Comparison of ENCODE assay signal across 7 mouse cellular contexts in the genomic region with DNA sequence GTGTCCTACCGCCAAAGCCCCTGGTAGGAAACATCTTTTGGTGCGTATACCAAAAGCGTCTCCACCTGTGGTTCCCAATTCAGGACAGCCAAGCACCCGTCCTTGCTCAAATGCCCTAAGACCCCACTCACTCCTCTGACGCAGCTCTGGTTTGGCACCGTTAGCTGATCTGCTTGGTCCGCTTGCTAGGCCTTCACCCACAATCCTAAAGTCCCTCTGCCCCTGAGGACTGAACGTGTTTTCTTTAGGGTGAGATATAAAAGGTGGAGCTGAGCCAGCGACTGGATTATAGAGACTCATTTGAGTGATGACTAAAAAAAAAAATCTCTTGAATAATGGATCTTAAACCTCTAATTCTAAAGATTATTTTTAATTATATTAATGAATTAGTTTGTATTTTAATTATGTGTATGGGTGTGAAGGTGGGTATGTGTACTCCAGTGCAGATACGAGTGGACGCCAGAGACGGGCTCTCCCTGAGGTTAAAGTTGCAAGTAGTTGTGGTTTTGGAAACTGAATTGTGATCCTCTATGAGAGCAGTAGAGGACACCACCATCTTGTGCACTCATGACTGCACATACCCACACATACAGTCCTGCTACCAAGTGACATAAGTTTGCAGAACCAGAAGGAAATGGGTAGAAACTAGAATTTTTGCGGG. TPM values are rescaled to one million over a fixed set of nuclear protein-coding genes. Genes with fewer than 3 reads are reported as not detected.
DNase-seq lines count a peak whose midpoint lies in the region; ATAC-seq and TF ChIP-seq lines count a peak whose summit lies in the region.

No protein-coding gene starts in this region.

- WGBS in spleen, adult 2 months: 8% methylated on average over 13 of the region's 13 CpGs
- WGBS in embryonic facial prominence, embryonic 13.5 days: 22% methylated on average over 13 of the region's 13 CpGs
- WGBS in intestine, postnatal 0 days: 20% methylated on average over 13 of the region's 13 CpGs
- 16% methylated on average over 13 of the region's 13 CpGs for WGBS in olfactory bulb, adult 2 months

- no peaks in the 10 kb centered on the region for H3K27me3 ChIP-seq in spleen, adult 2 months (ENCODE audit: control insufficient read depth, insufficient read depth, low read length)
- no peaks in the 10 kb centered on the region for H3K27me3 ChIP-seq in embryonic facial prominence, embryonic 13.5 days
- H3K27me3 ChIP-seq in intestine, postnatal 0 days (replicated peaks; ENCODE audit: control insufficient read depth, insufficient read depth, low read length): no peaks in the 10 kb centered on the region

- H3K4me3 ChIP-seq in spleen, adult 2 months (ENCODE audit: extremely low read depth, insufficient read depth, insufficient read length): peak overlapping the region; percentile 81
- H3K4me3 ChIP-seq in embryonic facial prominence, embryonic 13.5 days: peak overlapping the region; percentile 95
- peak overlapping the region; percentile 65 for H3K4me3 ChIP-seq in intestine, postnatal 0 days (ENCODE audit: low read depth, low read length)
- H3K4me3 ChIP-seq in olfactory bulb, adult 2 months (ENCODE audit: insufficient read depth, low read depth, low read length): peak overlapping the region; percentile 87

- peak overlapping the region; percentile 65 for H3K27ac ChIP-seq in spleen, adult 2 months (ENCODE audit: insufficient read depth, low read length)
- peak overlapping the region; percentile 87; the same call in 1 of the 2 replicates for H3K27ac ChIP-seq in embryonic facial prominence, embryonic 13.5 days
- peak overlapping the region; percentile 73; the same call in 1 of the 2 replicates for H3K27ac ChIP-seq in intestine, postnatal 0 days (ENCODE audit: low read depth, low read length)
- H3K27ac ChIP-seq in olfactory bulb, adult 2 months (ENCODE audit: insufficient read depth, low read depth, low read length): peak overlapping the region; percentile 74

- no peak for TF ChIP-seq CTCF in spleen, adult 2 months (IDR thresholded peaks at IDR 0.05; ENCODE audit: extremely low read depth, insufficient read depth, insufficient read length, insufficient replicate concordance)
- TF ChIP-seq CTCF in intestine, postnatal 0 days (IDR thresholded peaks at IDR 0.05; ENCODE audit: low read depth): no peak
- no peak for TF ChIP-seq CTCF in olfactory bulb, adult 2 months (IDR thresholded peaks at IDR 0.05; ENCODE audit: insufficient read depth, low read depth, low read length)

- intact Hi-C loops in left cerebral cortex, postnatal 10 days (cut with DNase I): loop anchor here (5.0 kb wide), 1 partner anchor 47 kb away; a partner anchor contains a TSS

- H3K9ac ChIP-seq in embryonic facial prominence, embryonic 13.5 days: peak overlapping the region; percentile 94
- H3K9ac ChIP-seq in intestine, postnatal 0 days (ENCODE audit: low read depth, low read length): peak overlapping the region; percentile 63; the same call in 1 of the 2 replicates

- no peaks in the 10 kb centered on the region for H3K9me3 ChIP-seq in embryonic facial prominence, embryonic 13.5 days
- H3K9me3 ChIP-seq in intestine, postnatal 0 days (ENCODE audit: control insufficient read depth): no peaks in the 10 kb centered on the region

- no peaks in the 10 kb centered on the region for H3K36me3 ChIP-seq in spleen, adult 2 months (ENCODE audit: control insufficient read depth, insufficient read depth, low read length)
- peaks cover 11% of the 10 kb centered on the region; the same call in 1 of the 2 replicates for H3K36me3 ChIP-seq in embryonic facial prominence, embryonic 13.5 days
- peaks cover 4% of the 10 kb centered on the region; the same call in 1 of the 2 replicates for H3K36me3 ChIP-seq in intestine, postnatal 0 days (ENCODE audit: control insufficient read depth, insufficient read depth)

- ATAC-seq in embryonic facial prominence, embryonic 13.5 days (ENCODE audit: insufficient number of reproducible peaks, insufficient read depth, low FRiP score, low TSS enrichment, low read depth): no peak; the same call in 1 of the 2 replicates
- no peak for ATAC-seq in intestine, postnatal 0 days
- no peak for ATAC-seq in monocyte, adult 5-6 weeks (replicated peaks; ENCODE audit: insufficient number of reproducible peaks, low FRiP score, low TSS enrichment, poor library complexity, severe bottlenecking)

- TF ChIP-seq POLR2A in spleen, adult 2 months (IDR thresholded peaks at IDR 0.05; ENCODE audit: low read depth, low read length): no peak
- no peak for TF ChIP-seq POLR2A in olfactory bulb, adult 2 months (IDR thresholded peaks at IDR 0.05; ENCODE audit: insufficient read depth, low read depth, low read length)

- peaks cover 26% of the 10 kb centered on the region; the same call in 1 of the 2 replicates for H3K4me1 ChIP-seq in spleen, adult 2 months (ENCODE audit: control insufficient read depth, insufficient read depth, insufficient read length)
- H3K4me1 ChIP-seq in embryonic facial prominence, embryonic 13.5 days: peaks cover 22% of the 10 kb centered on the region
- H3K4me1 ChIP-seq in intestine, postnatal 0 days (replicated peaks; ENCODE audit: control insufficient read depth, insufficient read depth, low read length): no peaks in the 10 kb centered on the region
- H3K4me1 ChIP-seq in olfactory bulb, adult 2 months (ENCODE audit: control insufficient read depth, insufficient read depth, low read length): peaks cover 10% of the 10 kb centered on the region

- no peak for DNase-seq in spleen, adult 2 months (ENCODE audit: low read depth in 1 of 2, low spot score in 2 of 2)
- DNase-seq in spleen, postnatal 4 days (ENCODE audit: low spot score in 2 of 2): no peak
- DNase-seq in left cerebral cortex, postnatal 10 days (ENCODE audit: extremely low spot score in 1 of 2, low spot score in 2 of 2): no peak

- H3K4me2 ChIP-seq in embryonic facial prominence, embryonic 13.5 days: peak overlapping the region; percentile 84
- peak overlapping the region; percentile 93 for H3K4me2 ChIP-seq in intestine, postnatal 0 days (replicated peaks; ENCODE audit: low read depth)

RNA-seq across cellular contexts. Expression of a gene that starts 0.9 kb away (rescaled TPM):
- polyA plus RNA-seq in spleen, adult 2 months (2012; rRNA removed): 51.5 and 56.3 TPM in 2 replicates
- 67.6 and 68.4 TPM in 2 replicates for polyA plus RNA-seq in embryonic facial prominence, embryonic 13.5 days (2015; fragmentation: Nextera tagmentation; extraction: Ambion mirVana)
- 17.7 and 18.0 TPM in 2 replicates for polyA plus RNA-seq in intestine, postnatal 0 days (2015; fragmentation: Nextera tagmentation; extraction: Ambion mirVana)
- polyA plus RNA-seq in olfactory bulb, adult 2 months (2012; ENCODE audit: insufficient read depth, insufficient read length, low replicate concordance, missing spikeins): not detected in 2 replicates
- total RNA-seq in monocyte, adult 5-6 weeks (2017): 54.3 to 76.7 TPM (median 64.0 TPM) in 3 replicates
- total RNA-seq in left cerebral cortex, postnatal 10 days (2021): 10 to 100 TPM; 47.3 to 51.6 TPM

RNA-seq across cellular contexts. Expression of a gene that starts 26.3 kb away (rescaled TPM):
- polyA plus RNA-seq in spleen, adult 2 months (2012; rRNA removed): 70.3 and 78.4 TPM in 2 replicates
- 179 and 185 TPM in 2 replicates for polyA plus RNA-seq in embryonic facial prominence, embryonic 13.5 days (2015; fragmentation: Nextera tagmentation; extraction: Ambion mirVana)
- polyA plus RNA-seq in intestine, postnatal 0 days (2015; fragmentation: Nextera tagmentation; extraction: Ambion mirVana): 77.7 and 79.5 TPM in 2 replicates
- polyA plus RNA-seq in olfactory bulb, adult 2 months (2012; ENCODE audit: insufficient read depth, insufficient read length, low replicate concordance, missing spikeins): not detected in 2 replicates
- total RNA-seq in monocyte, adult 5-6 weeks (2017): 12.0 to 18.7 TPM (median 17.1 TPM) in 3 replicates
- total RNA-seq in left cerebral cortex, postnatal 10 days (2021): 10 to 100 TPM; 69.3 to 73.0 TPM

RNA-seq across cellular contexts. Expression of a gene that starts 32.8 kb away (rescaled TPM):
- polyA plus RNA-seq in spleen, adult 2 months (2012; rRNA removed): not detected in 2 replicates
- polyA plus RNA-seq in embryonic facial prominence, embryonic 13.5 days (2015; fragmentation: Nextera tagmentation; extraction: Ambion mirVana): not detected in 2 replicates
- not detected in 2 replicates for polyA plus RNA-seq in intestine, postnatal 0 days (2015; fragmentation: Nextera tagmentation; extraction: Ambion mirVana)
- not detected in 2 replicates for polyA plus RNA-seq in olfactory bulb, adult 2 months (2012; ENCODE audit: insufficient read depth, insufficient read length, low replicate concordance, missing spikeins)
- not detected in 3 replicates for total RNA-seq in monocyte, adult 5-6 weeks (2017)
- not detected for total RNA-seq in left cerebral cortex, postnatal 10 days (2021)

RNA-seq across cellular contexts. Expression of a gene that starts 42.2 kb away (rescaled TPM):
- 1.4 and 1.8 TPM in 2 replicates for polyA plus RNA-seq in spleen, adult 2 months (2012; rRNA removed)
- 5.4 and 10.0 TPM in 2 replicates for polyA plus RNA-seq in embryonic facial prominence, embryonic 13.5 days (2015; fragmentation: Nextera tagmentation; extraction: Ambion mirVana)
- polyA plus RNA-seq in intestine, postnatal 0 days (2015; fragmentation: Nextera tagmentation; extraction: Ambion mirVana): 329 and 375 TPM in 2 replicates
- polyA plus RNA-seq in olfactory bulb, adult 2 months (2012; ENCODE audit: insufficient read depth, insufficient read length, low replicate concordance, missing spikeins): not detected in 2 replicates
- not detected in 3 replicates for total RNA-seq in monocyte, adult 5-6 weeks (2017)
- total RNA-seq in left cerebral cortex, postnatal 10 days (2021): not detected

RNA-seq across cellular contexts. Expression of a gene that starts 48.5 kb away (rescaled TPM):
- 229 and 300 TPM in 2 replicates for polyA plus RNA-seq in spleen, adult 2 months (2012; rRNA removed)
- 59.2 and 65.8 TPM in 2 replicates for polyA plus RNA-seq in embryonic facial prominence, embryonic 13.5 days (2015; fragmentation: Nextera tagmentation; extraction: Ambion mirVana)
- 21.8 and 25.3 TPM in 2 replicates for polyA plus RNA-seq in intestine, postnatal 0 days (2015; fragmentation: Nextera tagmentation; extraction: Ambion mirVana)
- not detected in 2 replicates for polyA plus RNA-seq in olfactory bulb, adult 2 months (2012; ENCODE audit: insufficient read depth, insufficient read length, low replicate concordance, missing spikeins)
- total RNA-seq in monocyte, adult 5-6 weeks (2017): 16.4 to 45.3 TPM (median 35.2 TPM) in 3 replicates
- 100 to 1,000 TPM; 150 to 160 TPM for total RNA-seq in left cerebral cortex, postnatal 10 days (2021)
